ENCODE assay signal across 18 mouse cellular contexts in the genomic region with DNA sequence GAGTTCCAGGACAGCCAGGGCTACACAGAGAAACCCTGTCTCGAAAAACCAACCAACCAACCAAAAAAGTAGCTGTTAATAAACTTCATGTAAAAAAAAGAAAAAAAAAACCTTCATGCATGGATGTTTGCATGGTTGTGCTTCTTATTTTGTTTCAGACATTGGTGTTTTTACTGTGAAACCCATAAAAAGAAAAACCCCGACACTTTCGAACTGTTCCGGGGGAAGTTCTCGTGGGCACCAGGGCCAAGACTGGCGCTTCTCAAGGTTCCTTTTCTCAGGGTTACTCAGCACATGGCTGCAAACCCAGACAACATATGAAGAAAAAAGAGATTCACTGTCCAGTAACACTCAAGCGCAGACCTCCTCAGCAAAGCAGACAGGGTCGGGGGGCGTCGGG. TPM values are rescaled to one million over a fixed set of nuclear protein-coding genes. Genes with fewer than 3 reads are reported as not detected.
DNase-seq lines count a peak whose midpoint lies in the region; TF ChIP-seq lines count a peak whose summit lies in the region.
"Had no signal": no experiment of that assay in that cellular context is flagged by ENCODE, and none has a peak within 500 bp of the region (broad histone marks: within the 10 kb centered on the region; RNA-seq: fewer than 3 reads in every experiment).

No protein-coding gene starts in this region.

- TF ChIP-seq CTCF in spleen, adult 2 months (IDR thresholded peaks at IDR 0.05; ENCODE audit: extremely low read depth, insufficient read depth, insufficient read length, insufficient replicate concordance): no peak
- no peak for TF ChIP-seq CTCF in ES-Bruce4 (IDR thresholded peaks at IDR 0.05; ENCODE audit: low read depth, low read length)

- H3K27me3 ChIP-seq in spleen, adult 2 months (ENCODE audit: control insufficient read depth, insufficient read depth, low read length): no peaks in the 10 kb centered on the region
- no peaks in the 10 kb centered on the region for H3K27me3 ChIP-seq in ES-Bruce4 (ENCODE audit: control insufficient read depth, insufficient read depth, low read length, poor library complexity, severe bottlenecking)
- H3K27me3 ChIP-seq: embryonic facial prominence, embryonic 15.5 days; heart, embryonic 12.5 days had no signal

- TF ChIP-seq EP300 in ES-Bruce4 (IDR thresholded peaks at IDR 0.05; ENCODE audit: insufficient read depth, low read depth, low read length): no peak

- 0 out of 2 replicates have a peak overlapping the region, but pooled peaks have one; percentile 25 for H3K9ac ChIP-seq in ES-Bruce4 (ENCODE audit: low read depth, poor library complexity, severe bottlenecking)
- H3K9ac ChIP-seq: embryonic facial prominence, embryonic 15.5 days; heart, embryonic 12.5 days; hindbrain, embryonic 14.5 days had no signal

- H3K27ac ChIP-seq in spleen, adult 2 months (ENCODE audit: insufficient read depth, low read length): peak overlapping the region; percentile 94
- 0 out of 2 replicates have a peak overlapping the region, but pooled peaks have one; percentile 60 for H3K27ac ChIP-seq in ES-Bruce4 (ENCODE audit: insufficient read depth, low read length)
- H3K27ac ChIP-seq in macrophage: peak overlapping the region; percentile 97
- H3K27ac ChIP-seq: embryonic facial prominence, embryonic 15.5 days; forebrain, embryonic 10.5 days; hindbrain, embryonic 10.5 days; hindbrain, embryonic 14.5 days had no signal

- no peak for TF ChIP-seq POLR2A in spleen, adult 2 months (IDR thresholded peaks at IDR 0.05; ENCODE audit: low read depth, low read length)
- TF ChIP-seq POLR2A in ES-Bruce4 (IDR thresholded peaks at IDR 0.05; ENCODE audit: insufficient read depth, low read length): no peak

- peaks cover 34% of the 10 kb centered on the region for H3K4me1 ChIP-seq in spleen, adult 2 months (ENCODE audit: control insufficient read depth, insufficient read depth, insufficient read length)
- peaks cover 2% of the 10 kb centered on the region for H3K4me1 ChIP-seq in ES-Bruce4 (ENCODE audit: control insufficient read depth, insufficient read depth, low read length)
- H3K4me1 ChIP-seq: embryonic facial prominence, embryonic 15.5 days; heart, embryonic 12.5 days had no signal

- no peaks in the 10 kb centered on the region for H3K9me3 ChIP-seq in ES-Bruce4 (replicated peaks; ENCODE audit: control insufficient read depth, insufficient read depth, low read length, poor library complexity, severe bottlenecking)
- H3K9me3 ChIP-seq: embryonic facial prominence, embryonic 15.5 days; forebrain, embryonic 10.5 days; heart, embryonic 12.5 days; hindbrain, embryonic 10.5 days had no signal

- no peak overlapping the region for H3K4me3 ChIP-seq in spleen, adult 2 months (ENCODE audit: extremely low read depth, insufficient read depth, insufficient read length)
- H3K4me3 ChIP-seq in ES-Bruce4 (ENCODE audit: low read depth, low read length) (no peak overlapping the region), macrophage (ENCODE audit: inconsistent target) (no peak overlapping the region)
- H3K4me3 ChIP-seq: embryonic facial prominence, embryonic 15.5 days; erythroblast, embryonic 14.5 days; forebrain, embryonic 10.5 days; heart, embryonic 12.5 days; hindbrain, embryonic 10.5 days had no signal

- H3K79me2 ChIP-seq in macrophage (ENCODE audit: inconsistent target): peaks cover under 1% of the 10 kb centered on the region; the same call in 1 of the 2 replicates

- peak in 1 of 2 experiments; percentile 59 for DNase-seq in spleen, adult 2 months (ENCODE audit: low read depth in 1 of 2, low spot score in 2 of 2)
- no peak for DNase-seq in spleen, postnatal 10 days (ENCODE audit: low spot score in 2 of 2)
- peak; percentile 61 to 68 for DNase-seq in B cell, adult 2 months
- DNase-seq in right cerebral cortex, postnatal 25 days: no peak
- no peak for DNase-seq in cerebellum, adult 8-10 months
- DNase-seq: adrenal gland, postnatal 10 days; cerebellum, adult 18-20 months; cerebellum, postnatal 14 days; embryo, embryonic 11 days; gastrocnemius, postnatal 14 days had no signal

- 28% methylated on average over 10 of the region's 10 CpGs for WGBS in spleen, adult 2 months
- 19% methylated on average over 9 of the region's 10 CpGs for WGBS in macrophage (ENCODE audit: missing documents)

- H3K36me3 ChIP-seq in spleen, adult 2 months (ENCODE audit: control insufficient read depth, insufficient read depth, low read length): no peaks in the 10 kb centered on the region
- H3K36me3 ChIP-seq in ES-Bruce4 (ENCODE audit: control insufficient read depth, insufficient read depth, low read length, poor library complexity, severe bottlenecking): no peaks in the 10 kb centered on the region
- H3K36me3 ChIP-seq in macrophage (ENCODE audit: inconsistent target): no peaks in the 10 kb centered on the region
- H3K36me3 ChIP-seq: embryonic facial prominence, embryonic 15.5 days; forebrain, embryonic 10.5 days; heart, embryonic 12.5 days; hindbrain, embryonic 10.5 days had no signal

RNA-seq across cellular contexts. Expression of a gene that starts 4.8 kb away (rescaled TPM):
- 64.0 and 82.0 TPM in 2 replicates for polyA plus RNA-seq in spleen, adult 2 months (2012; rRNA removed)
- 34.7 and 35.8 TPM in 2 replicates for polyA plus RNA-seq in ES-Bruce4 (2011; ENCODE audit: insufficient read depth, insufficient read length, low read depth, missing spikeins)
- 10 to 100 TPM; 11.5 to 92.4 (median 48.7) TPM for total RNA-seq in macrophage (2018; cell fraction: chromatin; rRNA removed)
- total RNA-seq in macrophage (2018; cell fraction: cytosol; rRNA removed): 10 to 100 TPM in 25 of 26 experiments, 1 to 10 TPM in 1; 8.4 to 30.4 (median 22.0) TPM
- 10 to 100 TPM; 15.6 to 83.5 (median 39.5) TPM for total RNA-seq in macrophage (2018; cell fraction: nucleus; rRNA removed)
- 14.9 to 26.4 TPM (median 17.0 TPM) in 3 replicates for polyA plus RNA-seq in macrophage (2018)

RNA-seq across cellular contexts. Expression of a gene that starts 20.1 kb away (rescaled TPM):
- polyA plus RNA-seq in spleen, adult 2 months (2012; rRNA removed): 175 and 210 TPM in 2 replicates
- polyA plus RNA-seq in ES-Bruce4 (2011; ENCODE audit: insufficient read depth, insufficient read length, low read depth, missing spikeins): 50.4 and 55.0 TPM in 2 replicates
- 10 to 100 TPM; 17.5 to 86.6 (median 58.6) TPM for total RNA-seq in macrophage (2018; cell fraction: chromatin; rRNA removed)
- 10 to 100 TPM; 38.8 to 58.2 (median 50.4) TPM for total RNA-seq in macrophage (2018; cell fraction: cytosol; rRNA removed)
- 100 to 1,000 TPM in 1 of 26 experiments, 10 to 100 TPM in 25; 30.6 to 102 (median 72.1) TPM for total RNA-seq in macrophage (2018; cell fraction: nucleus; rRNA removed)
- polyA plus RNA-seq in macrophage (2018): 24.9 to 57.5 TPM (median 29.7 TPM) in 3 replicates

RNA-seq across cellular contexts. Expression of a gene that starts 29.0 kb away (rescaled TPM):
- polyA plus RNA-seq in spleen, adult 2 months (2012; rRNA removed): 39.4 and 40.9 TPM in 2 replicates
- 69.3 and 79.4 TPM in 2 replicates for polyA plus RNA-seq in ES-Bruce4 (2011; ENCODE audit: insufficient read depth, insufficient read length, low read depth, missing spikeins)
- 100 to 1,000 TPM in 17 of 26 experiments, 10 to 100 TPM in 9; 46.6 to 225 (median 115) TPM for total RNA-seq in macrophage (2018; cell fraction: chromatin; rRNA removed)
- total RNA-seq in macrophage (2018; cell fraction: cytosol; rRNA removed): 10 to 100 TPM; 12.4 to 32.6 (median 22.4) TPM
- 100 to 1,000 TPM in 5 of 26 experiments, 10 to 100 TPM in 21; 28.6 to 160 (median 60.7) TPM for total RNA-seq in macrophage (2018; cell fraction: nucleus; rRNA removed)
- polyA plus RNA-seq in macrophage (2018): 15.8 to 69.3 TPM (median 37.7 TPM) in 3 replicates

RNA-seq across cellular contexts. Expression of a gene that starts 29.1 kb away (rescaled TPM):
- 10.6 and 13.6 TPM in 2 replicates for polyA plus RNA-seq in spleen, adult 2 months (2012; rRNA removed)
- polyA plus RNA-seq in ES-Bruce4 (2011; ENCODE audit: insufficient read depth, insufficient read length, low read depth, missing spikeins) (29.3 and 35.5 TPM in 2 replicates), macrophage (2018) (21.1 to 35.5 TPM (median 25.6 TPM) in 3 replicates)
- total RNA-seq in macrophage (2018; cell fraction: chromatin; rRNA removed): 10 to 100 TPM in 12 of 26 experiments, 1 to 10 TPM in 14; 2.4 to 16.2 (median 8.0) TPM
- 10 to 100 TPM; 21.8 to 37.3 (median 29.2) TPM for total RNA-seq in macrophage (2018; cell fraction: cytosol; rRNA removed)
- 10 to 100 TPM in 18 of 26 experiments, 1 to 10 TPM in 8; 7.1 to 24.1 (median 11.5) TPM for total RNA-seq in macrophage (2018; cell fraction: nucleus; rRNA removed)

Comparison
In these comparisons a context has a peak if more than half of its experiments do, and no peak if none do; other contexts are left out.
1. DNase-seq: peak in B cell, adult 2 months (2 of 2); none in spleen, postnatal 10 days (0 of 2), right cerebral cortex, postnatal 25 days (single experiment) and cerebellum, adult 8-10 months (single experiment).
2. Peak in every context shown above with its lines, with median percentiles within 50 percentile points of each other: H3K27ac ChIP-seq.